Mouse (Mus musculus) left cerebral cortex, adult 18-20 months (tissue): ENCODE data around the gene Fxr2. TPM values are rescaled to one million over a fixed set of nuclear protein-coding genes. Genes with fewer than 3 reads are reported as not detected.
"Not testable (repeated sequence)": the region's sequence is repeated elsewhere in the genome, so short reads cannot be mapped to it uniquely, and the experiment has no call there.

Experiments used
- DNase-seq, 2 experiments: peaks; one replicate each; pipeline ENCODE4 v3.0.0; 2021 to 2022; ENCODE audit warnings: low spot score in 2 of 2, mixed read lengths in 1 of 2
- total RNA-seq, 2 experiments: library from RNA; stranded (reverse); gene quantifications; 2 replicates each; pipeline ENCODE4 v1.2.3; 2021

Fxr2 gene
- total RNA-seq, 2 experiments from 2014 or later, result 148 TPM

DNA sequence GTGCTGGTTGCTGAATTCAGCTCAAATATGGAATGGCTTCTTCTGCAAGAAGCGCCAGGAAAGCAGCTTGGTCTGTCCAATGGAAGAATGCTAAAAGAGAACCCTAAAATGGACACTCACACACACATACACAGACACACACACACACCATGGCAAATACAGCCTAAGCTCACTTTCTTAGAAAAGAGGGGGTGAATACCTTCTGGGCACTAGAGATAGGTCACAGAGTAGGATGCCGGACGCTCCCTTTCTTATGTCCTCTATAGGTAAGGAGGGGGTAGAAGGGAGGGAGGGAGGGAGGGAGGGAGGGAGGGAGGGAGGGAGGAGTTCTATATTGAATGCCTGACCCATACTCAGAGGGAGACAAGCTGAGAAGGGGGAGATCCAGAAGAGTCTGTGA, 24.3 kb upstream of the Fxr2 start:
- DNase-seq, result no peak

DNA sequence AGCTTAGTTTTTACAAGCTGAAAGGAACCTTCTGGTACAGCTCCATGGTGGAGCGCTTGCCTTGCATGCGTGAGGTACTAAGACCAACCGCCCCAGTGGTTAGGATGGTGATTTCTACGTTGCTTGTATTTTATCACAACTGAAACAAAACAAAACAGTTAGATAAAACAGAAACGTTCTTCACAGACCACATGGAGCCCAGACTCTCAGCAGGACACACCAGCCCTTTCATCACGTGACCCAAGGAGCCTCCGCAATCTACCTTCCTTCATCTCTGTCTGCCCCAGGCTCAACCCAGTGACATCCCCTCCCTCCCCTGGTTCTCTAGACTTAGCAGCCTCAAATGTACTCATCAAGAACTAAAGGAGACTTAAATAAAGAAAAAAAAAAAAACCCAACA, 23.4 kb upstream of the Fxr2 start:
- DNase-seq, result no peak

DNA sequence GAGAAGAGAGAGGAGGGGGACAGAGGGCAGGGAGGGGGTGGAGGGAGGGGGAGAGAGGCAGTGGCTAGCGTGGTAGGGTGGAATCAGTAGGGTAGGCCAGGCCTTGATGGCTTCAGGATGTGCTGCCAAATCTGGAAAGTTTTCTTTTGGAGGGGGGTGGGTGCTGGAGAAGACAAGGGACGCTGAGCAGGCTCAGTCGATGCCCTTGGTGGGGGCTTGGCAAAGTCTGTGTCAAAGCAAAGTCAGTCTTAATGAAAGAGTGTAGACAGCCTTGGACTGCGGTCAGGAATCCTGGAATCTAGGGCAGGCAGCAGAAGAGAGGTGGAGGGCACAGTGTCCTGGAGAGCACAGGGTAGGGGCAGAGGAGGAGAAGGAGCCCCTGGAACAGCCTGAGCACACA, 21.9 kb upstream of the Fxr2 start:
- DNase-seq, result peak in 1 of 2 experiments; percentile 13

DNA sequence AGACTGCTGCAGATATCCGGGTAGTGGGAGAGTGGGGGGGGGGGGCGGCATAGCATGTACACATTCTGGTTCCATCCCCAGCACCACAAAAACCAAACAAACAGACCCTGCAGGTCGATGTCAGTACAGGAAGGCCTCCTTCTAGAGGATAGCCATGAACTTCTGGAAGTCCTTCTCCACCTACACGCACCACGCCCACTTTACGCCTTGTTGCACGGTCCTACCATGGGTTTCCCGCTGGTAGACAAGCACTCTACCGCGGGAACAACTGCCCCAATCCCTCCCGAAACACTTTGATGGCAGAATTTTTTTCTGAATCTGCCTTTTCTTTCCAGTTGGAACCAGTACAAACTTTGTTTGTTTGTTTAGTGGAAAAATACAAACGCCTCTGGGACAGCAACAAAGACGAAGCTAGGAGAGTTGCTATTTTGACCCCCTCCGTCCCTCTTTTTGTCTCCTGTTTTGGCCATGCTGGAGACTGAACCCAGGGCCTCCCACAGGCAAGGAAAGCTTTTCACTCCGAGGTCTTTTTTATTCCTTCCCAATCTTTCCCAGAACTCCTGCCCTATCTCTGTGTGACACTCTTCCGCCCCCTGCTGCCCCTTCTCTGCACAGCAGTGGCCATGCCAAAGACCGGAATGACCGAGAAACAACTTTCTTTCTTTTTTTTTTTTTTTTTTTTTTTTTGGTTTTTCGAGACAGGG, 19.1 kb upstream of the Fxr2 start:
- peak; percentile 64 to 77 for DNase-seq

DNA sequence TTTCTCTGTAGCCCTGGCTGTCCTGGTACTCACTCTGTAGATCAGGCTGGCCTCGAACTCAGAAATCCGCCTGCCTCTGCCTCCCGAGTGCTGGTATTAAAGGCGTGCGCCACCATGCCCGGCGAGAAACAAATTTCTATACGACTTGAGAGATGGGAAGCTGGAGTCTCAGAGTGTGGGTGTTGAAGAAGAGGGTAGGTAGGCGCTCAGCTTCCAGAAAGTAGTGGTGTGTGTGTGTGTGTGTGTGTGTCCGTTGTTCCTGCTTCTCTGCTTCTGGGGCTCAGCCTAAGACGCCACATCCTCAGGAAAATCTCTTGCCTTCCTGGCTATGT, 18.6 kb upstream of the Fxr2 start:
- DNase-seq, result not testable (repeated sequence)

DNA sequence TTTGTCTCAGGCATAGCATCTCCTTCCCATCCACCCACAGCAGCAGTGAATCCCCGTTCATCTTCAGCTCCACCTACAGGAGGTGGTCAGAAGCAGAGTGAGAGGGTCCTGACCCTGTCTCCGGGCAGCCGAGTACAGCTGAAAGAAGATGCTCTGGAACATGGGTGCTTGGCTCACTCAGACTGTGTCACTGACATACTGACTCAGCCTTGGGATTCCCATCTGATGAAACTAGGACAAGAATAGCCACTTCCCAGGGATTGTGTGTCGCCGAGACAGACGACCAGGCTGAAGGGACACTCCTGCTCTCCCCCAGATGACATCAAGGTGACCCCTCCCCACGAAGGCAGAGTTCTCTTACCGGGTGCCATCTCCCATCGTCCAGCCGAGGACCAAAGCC, 16.0 kb upstream of the Fxr2 start:
- DNase-seq, result no peak

DNA sequence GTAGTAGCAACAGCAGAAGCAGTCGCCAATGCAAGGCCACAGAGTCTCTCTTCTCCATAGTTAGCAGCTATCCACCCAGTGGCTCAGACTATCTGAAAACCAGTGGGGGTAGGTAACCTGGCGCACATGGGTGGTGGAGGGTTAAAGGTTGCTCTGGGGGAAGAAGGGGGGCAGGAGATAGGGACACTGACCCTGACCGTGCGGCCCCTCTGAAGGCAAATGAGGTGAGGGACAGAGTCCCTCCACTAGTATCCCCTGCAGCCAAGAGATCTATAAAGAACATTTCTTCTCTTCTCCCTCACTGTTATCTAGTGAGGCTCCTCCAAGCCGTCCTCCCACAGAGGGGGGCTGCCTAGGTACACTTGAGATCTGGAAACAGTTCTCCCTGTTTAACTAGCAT, 15.0 kb upstream of the Fxr2 start, which contains the start of gene Shbg:
TSS of gene Shbg (minus strand) at position 101 of the 400 bp plus-strand sequence.
- no peak for DNase-seq

DNA sequence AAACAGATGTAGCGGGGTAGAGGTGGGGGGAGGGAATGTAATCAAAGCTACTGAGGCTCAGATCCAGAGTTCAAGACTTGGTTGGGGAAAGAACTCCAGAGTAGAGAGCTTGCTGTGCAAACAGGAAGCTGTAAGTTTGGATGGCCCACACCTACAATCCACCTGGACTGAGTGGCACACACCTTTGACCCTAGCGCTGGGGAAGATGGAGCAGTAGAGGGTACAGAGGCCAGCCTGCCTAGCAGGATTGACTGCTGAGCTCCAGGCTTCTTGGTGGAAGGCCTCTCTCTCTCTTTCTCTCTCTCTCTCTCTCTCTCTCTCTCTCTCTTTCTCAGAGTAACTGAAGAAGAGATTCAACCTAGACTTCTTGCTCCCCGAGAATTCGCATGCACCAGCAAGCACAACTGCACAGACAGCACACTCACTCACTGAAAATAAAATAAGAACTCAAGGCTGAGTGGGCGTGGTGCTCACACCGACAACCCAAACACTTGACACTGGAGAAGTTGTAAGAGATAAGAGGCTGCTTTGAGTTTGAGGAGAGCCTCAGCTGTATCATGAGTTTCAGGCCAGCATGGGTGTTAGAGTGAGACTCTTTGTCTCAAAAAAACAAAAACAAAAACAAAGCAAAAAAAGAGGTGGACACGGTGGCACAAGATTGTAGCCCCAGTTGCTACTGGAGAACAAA, 12.3 kb upstream of the Fxr2 start:
- DNase-seq, result no peak

DNA sequence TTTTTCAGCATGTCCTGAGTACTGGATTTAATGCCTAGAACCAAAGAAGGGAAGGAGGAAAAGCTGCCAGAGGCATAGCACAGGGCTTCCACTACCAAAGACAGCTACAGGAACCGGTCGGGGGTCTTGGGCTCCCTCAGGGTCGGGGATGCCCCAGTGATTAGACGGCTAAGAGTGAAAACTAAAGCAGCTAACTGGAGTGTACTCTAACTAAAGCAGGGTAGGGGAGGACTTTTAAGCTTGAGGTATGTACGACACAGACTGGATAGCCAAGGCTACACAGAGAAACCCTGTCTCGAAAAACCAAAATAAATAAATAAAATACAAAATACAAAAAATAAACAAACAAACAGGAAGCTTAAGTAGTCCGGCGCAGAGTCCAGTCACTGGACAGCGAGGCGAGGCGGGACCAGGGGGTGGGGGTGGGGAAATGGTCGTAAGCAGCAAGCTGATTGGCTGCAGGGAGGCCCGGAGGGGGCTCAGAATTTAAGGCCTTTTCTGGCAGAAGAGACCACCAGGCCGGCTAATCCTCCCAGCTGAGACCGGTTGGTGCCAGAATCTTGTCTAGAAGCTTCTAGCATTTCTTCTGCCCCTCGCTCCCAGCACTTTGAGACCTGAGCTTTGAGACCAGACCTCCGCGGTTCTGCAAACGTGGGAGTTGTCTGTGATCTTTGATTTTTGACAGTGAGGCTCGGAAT, 11.1 kb upstream of the Fxr2 start, which contains the start of gene Sat2:
TSS of gene Sat2 (plus strand) at position 454 of the 698 bp plus-strand sequence.
- DNase-seq, result no peak

DNA sequence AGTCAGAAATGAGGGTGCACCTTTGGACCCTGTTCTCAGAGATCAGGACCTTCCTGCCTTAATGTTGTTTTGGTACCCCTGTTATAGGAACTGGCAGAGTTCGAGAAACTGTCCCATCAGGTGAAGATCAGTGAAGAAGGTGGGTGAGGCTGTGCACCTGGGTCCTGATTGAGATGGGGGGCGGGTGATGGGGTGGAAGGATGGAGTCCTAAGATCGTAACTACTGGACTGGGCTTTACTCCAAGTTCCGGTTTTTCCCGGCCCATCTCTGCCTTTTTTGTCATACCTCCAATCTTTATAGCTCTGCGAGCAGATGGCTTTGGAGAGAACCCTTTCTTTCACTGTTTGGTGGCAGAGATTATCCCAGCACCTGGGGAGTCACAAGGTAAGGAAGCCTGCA, 10.4 kb upstream of the Fxr2 start:
- DNase-seq, result no peak

DNA sequence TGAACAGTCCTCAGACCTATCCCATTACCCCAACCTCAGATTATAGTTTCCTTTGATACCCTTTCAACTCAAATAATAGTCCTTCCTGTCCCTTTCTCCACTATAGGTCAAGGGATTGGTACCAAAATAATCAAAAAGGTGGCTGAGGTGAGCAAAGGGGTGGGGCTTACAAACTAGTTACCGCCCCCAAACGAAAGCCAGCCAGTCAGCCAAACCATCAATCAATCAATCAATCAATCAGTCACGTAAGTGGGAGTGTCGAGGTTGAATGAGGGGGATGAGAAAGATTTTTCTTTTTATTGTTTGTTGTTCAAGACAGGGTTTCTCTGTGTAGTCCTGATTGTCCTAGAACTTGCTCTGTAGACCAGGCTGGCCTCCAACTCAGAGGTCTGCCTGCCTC, 9.8 kb upstream of the Fxr2 start:
- no peak for DNase-seq

DNA sequence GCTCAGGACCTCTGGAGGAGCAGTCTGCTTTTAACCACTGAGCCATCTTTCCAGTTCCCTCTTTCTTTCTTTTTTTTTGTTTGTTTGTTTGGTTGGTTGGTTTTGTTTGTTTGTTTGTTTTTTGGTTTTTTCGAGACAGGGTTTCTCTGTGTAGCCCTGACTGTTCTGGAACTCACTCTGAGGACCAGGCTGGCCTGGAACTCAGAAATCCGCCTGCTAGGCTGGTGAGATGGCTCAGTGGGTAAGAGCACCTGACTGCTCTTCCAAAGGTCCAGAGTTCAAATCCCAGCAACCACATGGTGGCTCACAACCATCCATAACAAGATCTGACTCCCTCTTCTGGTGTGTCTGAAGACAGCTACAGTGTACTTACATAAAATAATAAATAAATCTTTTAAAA, 8.5 kb upstream of the Fxr2 start:
- DNase-seq, result not testable (repeated sequence)

DNA sequence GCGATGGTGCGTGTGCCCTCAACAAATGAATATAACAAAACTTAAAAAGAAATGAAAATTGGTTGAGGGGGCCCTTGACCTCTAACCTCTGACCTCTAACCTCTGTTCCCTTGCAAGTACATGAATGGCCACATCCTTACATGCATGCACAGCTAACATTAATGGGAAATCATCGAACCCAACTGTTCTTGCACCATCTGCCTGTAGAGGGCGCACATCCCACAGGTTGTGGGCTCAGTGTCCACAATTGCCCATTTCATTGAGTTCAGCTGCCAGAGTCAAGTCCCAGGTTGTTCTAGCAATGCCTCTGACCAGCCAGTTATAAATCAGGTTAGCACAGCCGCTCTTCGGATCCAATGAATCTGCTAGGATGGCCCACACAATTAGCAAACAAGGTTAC, 4.5 kb upstream of the Fxr2 start:
- peak; percentile 70 to 81 for DNase-seq

DNA sequence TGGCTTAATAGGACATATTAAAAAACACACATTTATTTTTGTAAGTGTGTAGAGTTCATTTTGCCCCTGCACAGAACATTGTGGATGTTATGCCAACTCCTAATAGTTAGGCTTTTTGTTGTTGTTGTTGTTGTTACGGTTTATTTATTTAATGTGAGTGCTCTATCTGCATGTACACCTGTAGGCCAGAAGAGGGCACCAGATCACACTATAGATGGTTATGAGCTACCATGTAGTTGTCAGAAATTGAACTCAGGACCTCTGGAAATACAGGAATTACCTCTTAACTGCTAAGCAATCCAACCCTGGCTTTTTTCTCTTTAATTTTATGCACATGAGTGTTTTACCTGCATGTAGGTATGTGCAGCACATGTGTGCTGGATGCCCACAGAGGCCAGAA, 3.0 kb upstream of the Fxr2 start:
- no peak for DNase-seq

DNA sequence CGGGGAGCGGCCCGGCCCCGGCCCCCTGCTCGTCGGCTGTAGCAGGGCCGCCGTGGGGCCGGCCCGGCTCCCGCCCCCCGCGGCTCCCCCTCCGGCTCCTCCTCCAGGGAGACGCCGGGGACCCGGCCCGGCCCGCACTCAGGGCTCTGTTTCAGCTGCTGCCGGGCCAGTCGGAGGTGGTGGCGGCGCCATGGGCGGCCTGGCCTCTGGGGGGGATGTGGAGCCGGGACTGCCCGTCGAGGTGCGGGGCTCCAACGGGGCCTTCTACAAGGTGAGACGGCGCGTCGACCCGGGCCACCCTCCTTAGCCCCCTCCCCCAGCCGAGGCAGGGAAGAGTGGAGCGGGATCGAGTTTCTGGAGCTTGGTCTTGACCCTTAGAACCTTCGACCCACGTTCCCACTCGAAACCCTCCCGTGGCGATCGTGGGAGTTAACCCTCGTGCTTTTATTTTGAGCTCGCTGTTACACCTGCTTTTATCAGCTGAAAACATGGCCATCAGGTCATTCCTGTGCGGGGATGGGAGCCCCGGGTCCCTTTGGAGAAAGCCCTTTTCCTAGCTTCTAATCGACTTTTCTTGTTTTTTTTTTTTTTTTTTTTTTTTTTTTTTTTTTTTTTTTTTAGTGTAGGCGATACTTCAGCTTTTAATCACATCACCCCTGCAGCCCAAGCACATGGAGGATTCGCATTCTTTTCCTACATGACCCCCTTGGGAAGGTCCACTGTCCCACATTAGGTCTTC, 507 bp downstream of the Fxr2 start:
- no peak for DNase-seq

DNA sequence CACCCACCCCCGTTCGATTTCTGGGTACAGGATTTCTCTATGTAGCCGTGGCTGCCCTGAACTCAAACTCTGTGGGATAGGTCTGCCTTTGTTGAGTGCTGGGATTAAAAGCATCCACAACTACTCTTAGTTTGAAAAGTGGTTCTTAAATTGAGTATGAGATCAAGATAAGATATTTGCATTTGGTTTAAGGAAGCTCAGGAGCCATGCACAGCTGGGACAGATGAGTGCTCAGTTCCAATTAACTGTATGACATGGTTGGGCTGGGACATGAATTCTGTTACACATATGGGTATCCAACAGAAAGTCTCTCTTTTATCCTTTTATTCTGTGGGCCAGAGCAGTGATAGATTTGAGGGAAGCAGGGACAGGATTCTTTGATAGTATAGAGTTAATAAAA, 2.7 kb downstream of the Fxr2 start:
- DNase-seq, result no peak

DNA sequence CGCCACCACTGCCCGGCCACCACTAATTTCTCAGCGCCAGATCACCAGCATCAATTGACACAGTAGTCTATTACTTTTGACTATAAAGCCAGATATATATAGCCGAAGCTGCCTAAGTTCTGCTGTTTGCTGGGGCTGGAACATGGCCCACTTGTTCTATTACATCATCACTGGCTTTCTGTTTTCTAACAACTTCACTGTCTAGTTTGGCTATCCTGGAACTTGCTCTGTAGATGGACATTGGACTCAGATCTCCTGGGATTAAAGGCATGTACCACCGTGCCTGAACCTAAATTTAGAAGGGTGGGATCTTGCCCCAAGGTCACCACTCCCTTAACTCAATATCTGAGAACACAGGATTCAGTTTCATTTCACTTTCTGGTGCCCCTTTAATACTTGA, 13.1 kb downstream of the Fxr2 start:
- no peak for DNase-seq

DNA sequence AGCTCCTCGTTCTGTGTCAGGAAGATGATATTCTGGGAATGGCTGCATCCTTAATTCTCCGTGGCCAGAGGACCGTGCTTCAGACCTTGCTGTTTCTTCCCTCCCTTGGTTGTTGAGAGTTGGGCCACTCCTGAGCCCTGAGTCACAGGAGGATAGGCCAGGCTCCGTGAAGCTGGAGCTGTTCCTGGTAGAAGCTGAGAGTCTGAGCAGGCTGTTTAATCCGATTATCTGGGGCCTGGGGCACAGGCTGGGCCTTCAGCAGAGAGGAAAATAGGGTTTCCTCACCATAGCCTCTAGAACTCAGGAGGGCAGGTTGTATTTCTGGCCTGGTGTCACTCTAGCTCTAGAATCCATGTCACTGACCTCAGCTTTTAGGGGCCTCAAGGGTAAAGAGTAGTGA, 20.6 kb downstream of the Fxr2 start:
- DNase-seq, result no peak

DNA sequence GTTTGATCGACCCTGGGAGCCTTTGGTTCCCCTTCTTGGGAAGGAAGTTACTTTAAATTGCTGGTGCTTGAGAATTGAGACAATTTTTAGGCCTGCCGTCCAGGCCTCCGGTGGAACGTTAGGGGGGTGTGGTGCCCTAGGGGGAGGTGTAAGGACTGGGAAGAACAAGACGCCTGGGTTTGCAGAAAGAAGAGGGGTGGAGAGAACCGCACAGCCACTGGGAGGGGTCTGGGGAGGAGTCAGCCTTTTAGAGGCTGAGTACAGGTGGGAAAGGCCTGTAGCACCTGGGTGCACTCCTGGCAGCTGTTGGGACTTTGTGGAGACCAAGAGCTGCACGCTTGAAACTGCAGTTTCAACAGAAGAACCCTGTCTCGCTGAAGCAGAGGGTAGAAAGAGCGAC, 22.0 kb downstream of the Fxr2 start:
- DNase-seq, result no peak

DNA sequence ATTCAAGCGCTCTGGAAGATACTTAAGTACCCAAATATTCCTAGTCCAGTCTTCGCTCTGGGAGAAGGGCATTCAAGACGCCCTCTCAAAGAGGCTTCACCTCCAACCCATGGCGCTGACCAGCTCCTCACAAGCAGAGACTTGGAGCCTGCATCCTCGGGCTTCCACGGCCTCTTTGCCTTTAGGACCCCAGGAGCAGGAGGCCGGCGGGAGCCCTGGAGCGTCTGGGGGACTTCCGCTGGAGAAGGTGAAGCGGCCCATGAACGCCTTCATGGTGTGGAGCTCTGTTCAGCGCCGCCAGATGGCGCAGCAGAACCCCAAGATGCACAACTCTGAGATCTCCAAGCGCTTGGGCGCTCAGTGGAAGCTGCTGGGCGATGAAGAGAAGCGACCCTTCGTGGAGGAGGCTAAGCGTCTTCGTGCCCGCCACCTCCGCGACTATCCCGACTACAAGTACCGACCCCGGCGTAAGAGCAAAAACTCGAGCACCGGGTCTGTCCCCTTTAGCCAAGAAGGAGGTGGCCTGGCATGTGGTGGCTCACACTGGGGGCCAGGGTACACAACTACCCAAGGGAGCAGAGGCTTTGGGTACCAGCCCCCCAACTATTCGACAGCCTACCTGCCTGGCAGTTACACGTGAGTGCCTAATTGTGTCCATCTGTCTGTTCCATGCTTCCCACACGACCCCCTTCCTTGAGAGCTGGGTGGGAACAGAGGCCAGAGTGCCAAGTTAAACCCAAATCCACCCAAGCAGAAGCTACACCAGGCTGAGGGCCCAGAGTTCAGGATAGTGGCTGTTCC, 22.7 kb downstream of the Fxr2 start, which contains the start of gene Sox15:
TSS of gene Sox15 (plus strand) at position 51 of the 801 bp plus-strand sequence.
- peak; percentile 67 to 76 for DNase-seq

DNA sequence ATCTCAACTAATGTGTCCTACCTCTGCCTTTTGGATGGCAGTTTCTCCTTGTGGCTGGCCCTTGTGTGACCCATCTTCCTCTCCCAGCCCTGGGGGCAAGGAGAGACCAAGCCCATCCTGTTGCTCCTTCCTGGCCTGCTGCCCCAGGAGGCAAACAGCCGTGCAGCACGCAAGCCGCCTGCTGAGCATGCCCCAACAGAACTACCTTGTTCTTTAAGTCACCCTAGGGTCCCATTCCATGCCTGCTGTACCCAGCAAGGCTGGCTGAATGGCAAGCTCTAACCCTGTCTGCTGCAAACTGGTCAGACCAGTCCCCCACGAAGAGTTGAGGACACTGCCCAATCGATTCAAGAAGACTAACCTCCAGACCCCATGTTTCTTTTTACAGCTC, 23.3 kb downstream of the Fxr2 start:
- DNase-seq, result no peak
